Mouse (Mus musculus) activated CD4-positive, CD25-positive, alpha-beta regulatory T cell, adult 4 months (primary cell): ENCODE data around the gene Cfap298. TPM values are rescaled to one million over a fixed set of nuclear protein-coding genes. Genes with fewer than 3 reads are reported as not detected.

ENCODE experiments used
- ATAC-seq: one replicate; pipeline ENCODE4 v1.8.0; 2017
- polyA plus RNA-seq, 2 experiments: library from polyadenylated mRNA; unstranded; fragments of 100-300 nt; shearing (Covaris generic); gene quantifications; one replicate each; pipeline ENCODE4 v1.2.1; 2017

Gene Cfap298
- polyA plus RNA-seq, 2 experiments from 2014 or later, result 19.6 to 28.3 TPM

DNA sequence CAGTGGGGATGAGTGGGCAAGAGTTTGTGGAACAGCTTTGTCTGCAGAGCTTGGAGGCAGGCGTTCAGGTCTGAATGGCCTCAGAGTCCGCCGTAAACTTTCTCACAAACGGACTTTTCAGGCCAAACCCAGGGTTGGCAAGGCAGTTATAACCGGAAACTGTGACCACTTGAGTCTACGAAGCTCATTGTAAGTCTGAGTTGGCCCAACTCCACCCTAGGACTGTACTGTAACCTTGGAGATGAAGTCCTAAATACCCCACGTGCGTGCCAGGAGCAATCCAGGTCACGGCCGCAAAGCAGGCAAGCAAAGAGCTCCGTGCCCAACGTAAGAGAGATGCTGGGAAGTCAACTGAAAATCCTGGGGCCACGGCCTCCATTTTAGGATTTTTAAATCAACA lies 23.1 kb downstream of the Cfap298 start:
- ATAC-seq, result no peak

DNA sequence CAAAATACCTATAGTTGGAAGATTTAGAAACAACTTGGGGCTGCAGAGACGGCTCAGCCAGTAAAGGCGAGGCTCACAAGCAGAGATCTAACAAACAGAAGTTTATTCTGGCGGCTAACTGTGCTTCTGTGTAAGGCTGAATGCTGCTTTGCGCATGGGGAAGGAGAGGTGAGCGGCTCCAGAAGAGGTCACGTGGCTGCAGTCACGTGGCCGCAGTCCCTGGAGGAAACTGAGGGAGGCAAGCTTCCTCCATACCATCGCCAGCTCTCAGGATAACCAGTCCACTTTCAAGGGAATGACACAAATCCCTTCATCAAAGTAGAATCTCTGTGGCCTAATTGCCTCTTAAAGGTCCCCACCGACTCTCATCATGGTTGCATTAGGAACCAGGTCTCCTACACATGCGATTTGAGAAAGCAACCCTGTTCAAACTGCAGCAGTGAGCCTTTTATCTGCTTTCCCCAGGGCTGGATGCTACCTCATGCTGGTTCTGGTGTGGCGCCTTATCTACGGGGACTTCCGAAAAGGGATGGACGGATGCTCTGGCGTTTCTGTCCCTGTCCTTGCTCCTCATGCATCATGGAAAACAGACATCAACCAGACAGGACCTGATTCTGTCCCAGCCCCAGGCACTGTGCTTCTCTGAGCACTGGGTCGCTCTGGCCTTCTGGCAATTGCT lies 23.9 kb downstream of the Cfap298 start:
- ATAC-seq, result no peak

- ATAC-seq, result no peak
Observed at GRCm38 (mm10) chr16:90907250-90907649, 27.7 kb downstream of the Cfap298 start.

DNA sequence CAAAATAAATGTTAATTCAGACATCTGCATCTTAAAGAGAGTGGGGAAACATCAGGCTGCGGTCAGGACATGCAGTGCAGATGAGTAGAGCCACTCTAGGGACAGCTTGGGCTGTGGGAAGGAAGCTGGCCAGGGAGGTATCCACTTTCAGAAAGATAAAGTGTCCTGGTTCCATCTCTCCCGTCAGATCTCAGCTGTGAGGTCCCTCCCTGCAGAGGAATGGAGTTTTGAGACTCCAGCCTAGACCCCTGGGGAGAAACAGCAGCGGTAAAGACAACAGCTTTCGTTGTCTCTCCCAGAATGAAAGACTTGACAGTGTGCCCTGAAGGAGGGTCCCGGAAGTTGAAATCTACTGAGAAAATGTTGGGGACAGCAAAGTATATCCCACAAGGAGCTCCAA lies 31.6 kb downstream of the Cfap298 start:
- no peak for ATAC-seq

DNA sequence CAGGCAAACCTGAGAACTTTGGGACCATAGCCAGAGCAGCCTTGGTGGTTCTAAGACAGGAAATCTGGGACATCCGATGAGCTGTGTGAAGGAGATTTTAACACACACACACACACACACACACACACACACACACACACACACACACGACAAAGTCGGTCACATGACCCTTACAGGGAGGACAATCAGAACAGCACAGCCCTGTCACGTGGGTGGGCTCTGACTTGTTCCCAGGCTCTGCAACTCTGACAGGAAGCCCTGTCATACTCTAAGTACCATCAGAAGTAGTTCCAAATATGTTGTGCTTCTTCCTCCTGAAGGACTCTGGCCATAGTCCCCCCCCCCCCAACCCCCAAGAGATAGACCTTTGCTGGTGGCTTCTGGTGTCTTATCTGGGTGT lies 33.5 kb downstream of the Cfap298 start:
- no peak for ATAC-seq

- ATAC-seq, result no peak
Observed at GRCm38 (mm10) chr16:90899498-90899897, 35.4 kb downstream of the Cfap298 start.

DNA sequence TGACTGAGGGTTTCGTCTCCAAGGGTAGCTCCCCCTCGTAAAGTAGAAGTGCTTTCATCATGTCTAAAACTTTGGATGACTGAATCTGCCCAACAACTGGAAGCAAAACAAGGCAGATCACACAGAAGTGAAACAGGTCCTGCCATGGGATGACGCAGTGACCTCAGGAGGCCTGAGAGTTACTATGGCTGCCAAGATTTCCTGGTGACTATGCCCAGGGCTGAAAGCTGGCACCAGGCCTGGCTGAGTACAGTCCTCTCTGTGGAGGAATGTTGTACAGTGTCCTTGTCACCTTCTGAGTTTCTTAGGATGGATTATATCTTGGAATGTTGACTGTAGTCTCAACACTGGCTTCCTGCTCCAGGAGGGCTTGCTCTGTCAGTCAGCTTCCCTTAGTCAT lies 37.3 kb downstream of the Cfap298 start:
- no peak for ATAC-seq

- no peak for ATAC-seq
Observed at GRCm38 (mm10) chr16:90893792-90894191, 41.1 kb downstream of the Cfap298 start.

GRCm38 (mm10) chr16:90893019-90893418 lies 41.9 kb downstream of the Cfap298 start:
- ATAC-seq, result no peak

DNA sequence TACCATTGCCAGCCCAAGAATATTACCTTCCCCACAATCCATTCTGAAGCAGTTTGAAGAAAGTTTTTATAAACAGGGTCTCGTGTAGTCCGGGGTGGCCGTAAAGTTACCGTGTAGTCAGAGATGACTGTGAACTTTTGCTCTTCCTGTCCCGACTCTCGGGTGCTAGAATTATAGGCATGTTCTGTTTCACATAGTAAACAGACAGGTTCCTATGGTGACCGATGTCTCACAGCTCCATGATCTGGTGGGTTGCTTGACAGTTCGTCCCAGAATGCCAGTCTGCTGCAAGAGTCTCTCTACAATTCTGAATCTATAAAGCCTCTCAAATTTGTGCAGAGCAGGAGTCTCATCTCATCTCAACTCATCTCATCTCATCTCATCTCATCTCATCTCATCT lies 42.8 kb downstream of the Cfap298 start:
- ATAC-seq, result no peak

DNA sequence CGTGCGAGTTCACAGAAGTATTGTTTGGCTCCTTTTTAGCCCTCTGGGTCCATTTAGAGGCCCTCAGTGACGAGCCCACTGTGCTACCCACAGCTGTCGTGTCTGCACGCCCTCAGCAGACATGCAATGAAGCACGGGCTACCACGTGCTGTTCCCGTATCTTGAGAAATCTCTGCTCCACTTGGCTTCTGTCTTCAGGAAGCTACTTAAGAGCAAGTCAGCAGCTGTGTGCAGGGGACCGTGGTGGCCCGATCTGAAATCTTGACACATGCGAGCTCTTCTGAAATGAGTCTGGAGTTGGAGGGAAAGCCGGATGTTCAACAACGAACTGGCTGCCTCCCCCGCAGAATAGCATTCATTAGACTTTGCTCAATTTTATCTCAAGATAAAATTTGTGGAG lies 43.3 kb downstream of the Cfap298 start:
- no peak for ATAC-seq

- no peak for ATAC-seq
Observed at GRCm38 (mm10) chr16:90890683-90891082, 44.2 kb downstream of the Cfap298 start.

GRCm38 (mm10) chr16:90885781-90886565 lies 48.9 kb downstream of the Cfap298 start:
- ATAC-seq, result no peak

DNA sequence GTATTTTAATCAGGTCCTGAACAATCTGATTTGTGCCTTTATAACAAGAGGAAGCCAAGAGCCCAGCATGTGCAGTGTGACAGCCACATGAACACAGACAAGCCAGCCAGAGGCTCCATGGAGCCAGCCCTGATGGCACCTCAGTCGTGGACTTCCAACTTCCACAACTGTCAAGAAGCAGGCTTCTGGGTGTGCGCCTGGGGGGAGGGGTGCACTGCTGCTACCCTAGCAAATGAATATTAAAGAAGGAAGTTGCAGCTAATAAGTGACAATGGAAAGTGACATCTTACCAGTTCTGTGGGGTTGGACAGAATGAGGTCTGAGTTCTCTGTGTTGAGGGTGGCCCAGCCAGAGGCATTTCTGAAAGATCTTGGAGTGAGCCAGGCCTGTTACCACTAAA lies 49.6 kb downstream of the Cfap298 start:
- ATAC-seq, result no peak

- no peak for ATAC-seq
Observed at GRCm38 (mm10) chr16:90882501-90882977, 52.4 kb downstream of the Cfap298 start.

- no peak for ATAC-seq
Observed at GRCm38 (mm10) chr16:90878135-90878860, 56.6 kb downstream of the Cfap298 start.

Other genes with a start within 250 kb of the Cfap298 start
- 10 to 100 TPM; 54.0 to 63.3 TPM for gene Mis18a, start 207.7 kb downstream of the Cfap298 start, polyA plus RNA-seq
- gene Mrap, start 196.9 kb downstream of the Cfap298 start, polyA plus RNA-seq, result not detected
- gene Urb1, start 124.7 kb downstream of the Cfap298 start, polyA plus RNA-seq, result 1 to 10 TPM; 3.9 to 4.6 TPM
- not detected for gene Eva1c, start 108.4 kb downstream of the Cfap298 start, polyA plus RNA-seq
- 10 to 100 TPM; 29.0 to 32.6 TPM for gene Synj1, start 76.2 kb upstream of the Cfap298 start, polyA plus RNA-seq
- gene Paxbp1, start 109.4 kb upstream of the Cfap298 start, polyA plus RNA-seq, result 10 to 100 TPM; 83.2 to 84.4 TPM
- 1 to 10 TPM in 1 of 2 experiments, under 1 TPM in 1; 0.22 to 1.0 TPM for gene 4932438H23Rik, start 160.0 kb upstream of the Cfap298 start, polyA plus RNA-seq